Mouse (Mus musculus) stomach, postnatal 0 days (tissue): ENCODE results near the gene Myadml2.

ENCODE experiments used
- CTCF ChIP-seq: IDR thresholded peaks from 2 replicates; pipeline ENCODE4 v1.5.1; 2016; ENCODE audit warnings: antibody characterized with exemption, low read depth, mild to moderate bottlenecking, moderate library complexity
- EP300 ChIP-seq: optimal IDR thresholded peaks from 2 replicates; pipeline ENCODE3; 2016; ENCODE audit warnings: antibody characterized with exemption

GRCm38 (mm10) chr11:120641255-120641654, 6.7 kb downstream of the Myadml2 start:
- TF ChIP-seq CTCF (no peak), EP300 (no peak)
